Mouse (Mus musculus): ENCODE measurements around the gene Gabarapl2. TPM values are rescaled to one million over a fixed set of nuclear protein-coding genes. Genes with fewer than 3 reads are reported as not detected.

The Gabarapl2 gene
- polyA plus RNA-seq, 1 experiment from 2014 or later: 472 TPM

GRCm38 (mm10) chr8:111960591-111961321, 20.3 kb downstream of the Gabarapl2 start:
- no peak for DNase-seq (ENCODE audit: low spot score)
- ATAC-seq (ENCODE audit: low FRiP score): no peak
- Histone ChIP-seq H3K4me3 (replicated peaks; ENCODE audit: low read length) (no peak overlapping the region), H3K9me3 (ENCODE audit: control insufficient read depth, low read length) (no peaks in the 10 kb centered on the region), H3K4me1 (replicated peaks; ENCODE audit: control insufficient read depth, insufficient read depth, low read length) (no peaks in the 10 kb centered on the region), H3K27ac (no peak overlapping the region), H3K4me2 (replicated peaks) (no peak overlapping the region), H3K36me3 (replicated peaks; ENCODE audit: control insufficient read depth, insufficient read depth) (peaks cover 16% of the 10 kb centered on the region), H3K27me3 (ENCODE audit: control insufficient read depth, insufficient read depth, low read length) (no peaks in the 10 kb centered on the region), H3K9ac (no peak overlapping the region)
- WGBS: 78% methylated on average over 15 of the region's 15 CpGs

- WGBS: 72% methylated on average over 3 of the region's 3 CpGs
- H3K27me3 ChIP-seq (ENCODE audit: control insufficient read depth, insufficient read depth, low read length): no peaks in the 10 kb centered on the region
- ATAC-seq (ENCODE audit: low FRiP score): no peak
These were observed 20.8 kb downstream of the Gabarapl2 start for GRCm38 (mm10) chr8:111961330-111961729.

GRCm38 (mm10) chr8:111962589-111962988, 22.1 kb downstream of the Gabarapl2 start:
- 73% methylated on average over 1 of the region's 1 CpGs for WGBS
- no peak for ATAC-seq (ENCODE audit: low FRiP score)
- H3K4me1 ChIP-seq (replicated peaks; ENCODE audit: control insufficient read depth, insufficient read depth, low read length): no peaks in the 10 kb centered on the region

More at GRCm38 (mm10) chr8:111961330-111961729, 20.8 kb downstream of the Gabarapl2 start:
- H3K27ac ChIP-seq: no peak overlapping the region
- DNase-seq (ENCODE audit: low spot score): no peak
- H3K9me3 ChIP-seq (ENCODE audit: control insufficient read depth, low read length): no peaks in the 10 kb centered on the region
- H3K9ac ChIP-seq: no peak overlapping the region
- no peak overlapping the region for H3K4me3 ChIP-seq (replicated peaks; ENCODE audit: low read length)
- no peaks in the 10 kb centered on the region for H3K4me1 ChIP-seq (replicated peaks; ENCODE audit: control insufficient read depth, insufficient read depth, low read length)
- H3K4me2 ChIP-seq (replicated peaks): no peak overlapping the region
- H3K36me3 ChIP-seq (replicated peaks; ENCODE audit: control insufficient read depth, insufficient read depth): peaks cover 11% of the 10 kb centered on the region

GRCm38 (mm10) chr8:111963091-111963490, 22.6 kb downstream of the Gabarapl2 start:
- no peak for ATAC-seq (ENCODE audit: low FRiP score)
- H3K4me2 ChIP-seq (replicated peaks): no peak overlapping the region
- no peak overlapping the region for H3K27ac ChIP-seq
- H3K36me3 ChIP-seq (replicated peaks; ENCODE audit: control insufficient read depth, insufficient read depth): no peaks in the 10 kb centered on the region
- H3K27me3 ChIP-seq (ENCODE audit: control insufficient read depth, insufficient read depth, low read length): no peaks in the 10 kb centered on the region
- H3K9ac ChIP-seq: no peak overlapping the region
- H3K4me3 ChIP-seq (replicated peaks; ENCODE audit: low read length): no peak overlapping the region
- DNase-seq (ENCODE audit: low spot score): no peak
- H3K9me3 ChIP-seq (ENCODE audit: control insufficient read depth, low read length): no peaks in the 10 kb centered on the region
- 55% methylated on average over 10 of the region's 10 CpGs for WGBS
- no peaks in the 10 kb centered on the region for H3K4me1 ChIP-seq (replicated peaks; ENCODE audit: control insufficient read depth, insufficient read depth, low read length)

More at GRCm38 (mm10) chr8:111962589-111962988, 22.1 kb downstream of the Gabarapl2 start:
- Histone ChIP-seq H3K27me3 (ENCODE audit: control insufficient read depth, insufficient read depth, low read length) (no peaks in the 10 kb centered on the region), H3K9me3 (ENCODE audit: control insufficient read depth, low read length) (no peaks in the 10 kb centered on the region), H3K27ac (no peak overlapping the region), H3K36me3 (replicated peaks; ENCODE audit: control insufficient read depth, insufficient read depth) (no peaks in the 10 kb centered on the region), H3K4me3 (replicated peaks; ENCODE audit: low read length) (no peak overlapping the region), H3K4me2 (replicated peaks) (no peak overlapping the region), H3K9ac (no peak overlapping the region)
- DNase-seq (ENCODE audit: low spot score): no peak

GRCm38 (mm10) chr8:111963546-111963945, 23.0 kb downstream of the Gabarapl2 start:
- ATAC-seq (ENCODE audit: low FRiP score) (no peak), DNase-seq (ENCODE audit: low spot score) (no peak)
- Histone ChIP-seq H3K4me2 (replicated peaks) (no peak overlapping the region), H3K4me3 (replicated peaks; ENCODE audit: low read length) (no peak overlapping the region), H3K9me3 (ENCODE audit: control insufficient read depth, low read length) (no peaks in the 10 kb centered on the region), H3K27ac (no peak overlapping the region), H3K4me1 (replicated peaks; ENCODE audit: control insufficient read depth, insufficient read depth, low read length) (no peaks in the 10 kb centered on the region), H3K9ac (no peak overlapping the region), H3K36me3 (replicated peaks; ENCODE audit: control insufficient read depth, insufficient read depth) (no peaks in the 10 kb centered on the region), H3K27me3 (ENCODE audit: control insufficient read depth, insufficient read depth, low read length) (no peaks in the 10 kb centered on the region)
- WGBS: 78% methylated on average over 4 of the region's 4 CpGs

GRCm38 (mm10) chr8:111964351-111964750, 23.8 kb downstream of the Gabarapl2 start:
- Histone ChIP-seq H3K27ac (no peak overlapping the region), H3K27me3 (ENCODE audit: control insufficient read depth, insufficient read depth, low read length) (no peaks in the 10 kb centered on the region), H3K4me1 (replicated peaks; ENCODE audit: control insufficient read depth, insufficient read depth, low read length) (no peaks in the 10 kb centered on the region), H3K36me3 (replicated peaks; ENCODE audit: control insufficient read depth, insufficient read depth) (no peaks in the 10 kb centered on the region), H3K9ac (no peak overlapping the region), H3K4me2 (replicated peaks) (no peak overlapping the region), H3K4me3 (replicated peaks; ENCODE audit: low read length) (no peak overlapping the region), H3K9me3 (ENCODE audit: control insufficient read depth, low read length) (no peaks in the 10 kb centered on the region)
- ATAC-seq (ENCODE audit: low FRiP score): no peak
- no peak for DNase-seq (ENCODE audit: low spot score)
- 62% methylated on average over 5 of the region's 5 CpGs for WGBS

GRCm38 (mm10) chr8:111964849-111965561, 24.5 kb downstream of the Gabarapl2 start:
- no peaks in the 10 kb centered on the region for H3K4me1 ChIP-seq (replicated peaks; ENCODE audit: control insufficient read depth, insufficient read depth, low read length)
- 81% methylated on average over 7 of the region's 7 CpGs for WGBS

GRCm38 (mm10) chr8:111967246-111967870, 26.9 kb downstream of the Gabarapl2 start:
- Histone ChIP-seq H3K27me3 (ENCODE audit: control insufficient read depth, insufficient read depth, low read length) (no peaks in the 10 kb centered on the region), H3K9me3 (ENCODE audit: control insufficient read depth, low read length) (no peaks in the 10 kb centered on the region), H3K4me2 (replicated peaks) (no peak overlapping the region), H3K4me3 (replicated peaks; ENCODE audit: low read length) (no peak overlapping the region), H3K4me1 (replicated peaks; ENCODE audit: control insufficient read depth, insufficient read depth, low read length) (no peaks in the 10 kb centered on the region), H3K27ac (no peak overlapping the region), H3K9ac (no peak overlapping the region), H3K36me3 (replicated peaks; ENCODE audit: control insufficient read depth, insufficient read depth) (0 out of 2 replicates have a peak, but pooled peaks cover 9% of the 10 kb centered on the region)
- 81% methylated on average over 5 of the region's 5 CpGs for WGBS
- DNase-seq (ENCODE audit: low spot score): no peak
- no peak for ATAC-seq (ENCODE audit: low FRiP score)

More at GRCm38 (mm10) chr8:111964849-111965561, 24.5 kb downstream of the Gabarapl2 start:
- Histone ChIP-seq H3K9ac (no peak overlapping the region), H3K27me3 (ENCODE audit: control insufficient read depth, insufficient read depth, low read length) (no peaks in the 10 kb centered on the region), H3K4me3 (replicated peaks; ENCODE audit: low read length) (no peak overlapping the region), H3K27ac (no peak overlapping the region), H3K9me3 (ENCODE audit: control insufficient read depth, low read length) (no peaks in the 10 kb centered on the region), H3K4me2 (replicated peaks) (no peak overlapping the region), H3K36me3 (replicated peaks; ENCODE audit: control insufficient read depth, insufficient read depth) (no peaks in the 10 kb centered on the region)
- ATAC-seq (ENCODE audit: low FRiP score) (no peak), DNase-seq (ENCODE audit: low spot score) (no peak)

- H3K9ac ChIP-seq: no peak overlapping the region
- 90% methylated on average over 10 of the region's 10 CpGs for WGBS
- DNase-seq (ENCODE audit: low spot score): no peak
These were observed 28.0 kb downstream of the Gabarapl2 start for GRCm38 (mm10) chr8:111968541-111968940.

More at GRCm38 (mm10) chr8:111968541-111968940, 28.0 kb downstream of the Gabarapl2 start:
- Histone ChIP-seq H3K4me3 (replicated peaks; ENCODE audit: low read length) (no peak overlapping the region), H3K27ac (no peak overlapping the region), H3K4me2 (replicated peaks) (no peak overlapping the region), H3K9me3 (ENCODE audit: control insufficient read depth, low read length) (no peaks in the 10 kb centered on the region), H3K4me1 (replicated peaks; ENCODE audit: control insufficient read depth, insufficient read depth, low read length) (no peaks in the 10 kb centered on the region), H3K36me3 (replicated peaks; ENCODE audit: control insufficient read depth, insufficient read depth) (0 out of 2 replicates have a peak, but pooled peaks cover 10% of the 10 kb centered on the region), H3K27me3 (ENCODE audit: control insufficient read depth, insufficient read depth, low read length) (no peaks in the 10 kb centered on the region)
- no peak for ATAC-seq (ENCODE audit: low FRiP score)

Data from hindbrain, embryonic 14.5 days (tissue).